Mouse (Mus musculus) thymus, adult 2 months (tissue): ENCODE results near the gene Bahcc1. TPM values are rescaled to one million over a fixed set of nuclear protein-coding genes. Genes with fewer than 3 reads are reported as not detected.
A peak's percentile ranks its signal among the peaks of the same experiment; 100 is the strongest.

ENCODE experiments used
- DNase-seq: peaks from one replicate; pipeline ENCODE4 v3.0.0; 2021
- H3K27ac ChIP-seq: fragments of 200-500 bp; 2 replicates; pipeline ENCODE4 v1.5.1; 2012; ENCODE audit warnings: low read length, control low read depth; ENCODE audit not compliant: control insufficient read depth, insufficient read depth
- H3K27me3 ChIP-seq: fragments of 200-500 bp; 2 replicates; pipeline ENCODE4 v1.6.1; 2012; ENCODE audit warnings: mild to moderate bottlenecking, low read length, moderate library complexity, mixed read lengths; ENCODE audit not compliant: control insufficient read depth, insufficient read depth
- H3K36me3 ChIP-seq: fragments of 200-500 bp; 2 replicates; pipeline ENCODE4 v1.6.1; 2012; ENCODE audit warnings: mild to moderate bottlenecking, low read length, moderate library complexity; ENCODE audit not compliant: control insufficient read depth, insufficient read depth
- H3K4me1 ChIP-seq: fragments of 200-500 bp; replicated peaks from 2 replicates; pipeline ENCODE4 v1.6.1; 2012; ENCODE audit warnings: low read length; ENCODE audit not compliant: control insufficient read depth, insufficient read depth
- H3K4me3 ChIP-seq: fragments of 200-500 bp; 2 replicates; pipeline ENCODE4 v1.5.1; 2012; ENCODE audit warnings: mild to moderate bottlenecking, low read length, control low read depth, moderate library complexity; ENCODE audit not compliant: control insufficient read depth, insufficient read depth
- CTCF ChIP-seq: fragments of 200-500 bp; IDR thresholded peaks from 2 replicates; pipeline ENCODE4 v1.5.1; 2012; ENCODE audit warnings: mild to moderate bottlenecking, control low read depth, low read length, moderate library complexity, borderline replicate concordance; ENCODE audit not compliant: control insufficient read depth, poor library complexity, insufficient read depth; ENCODE audit errors: extremely low read depth
- POLR2A ChIP-seq: fragments of 200-500 bp; IDR thresholded peaks from 2 replicates; pipeline ENCODE4 v1.6.1; 2012; ENCODE audit warnings: mild to moderate bottlenecking, low read length, control low read depth, moderate library complexity; ENCODE audit not compliant: control insufficient read depth, poor library complexity, insufficient read depth; ENCODE audit errors: extremely low read depth
- WGBS: fragments of 180-500 bp; shearing (Covaris S2); methylation state at CpG from one replicate; pipeline ENCODE4 v1.1.7; 2018; 5-methylcytosine and 5-hydroxymethylcytosine counted together
- polyA plus RNA-seq: library from polyadenylated mRNA; depleted of rRNA; stranded (reverse); fragments of >200 nt; gene quantifications from 2 replicates; pipeline ENCODE4 v1.2.3, GENCODE M21; 2012

Bahcc1 gene
- polyA plus RNA-seq, 1 experiment: 11.0 TPM

DNA sequence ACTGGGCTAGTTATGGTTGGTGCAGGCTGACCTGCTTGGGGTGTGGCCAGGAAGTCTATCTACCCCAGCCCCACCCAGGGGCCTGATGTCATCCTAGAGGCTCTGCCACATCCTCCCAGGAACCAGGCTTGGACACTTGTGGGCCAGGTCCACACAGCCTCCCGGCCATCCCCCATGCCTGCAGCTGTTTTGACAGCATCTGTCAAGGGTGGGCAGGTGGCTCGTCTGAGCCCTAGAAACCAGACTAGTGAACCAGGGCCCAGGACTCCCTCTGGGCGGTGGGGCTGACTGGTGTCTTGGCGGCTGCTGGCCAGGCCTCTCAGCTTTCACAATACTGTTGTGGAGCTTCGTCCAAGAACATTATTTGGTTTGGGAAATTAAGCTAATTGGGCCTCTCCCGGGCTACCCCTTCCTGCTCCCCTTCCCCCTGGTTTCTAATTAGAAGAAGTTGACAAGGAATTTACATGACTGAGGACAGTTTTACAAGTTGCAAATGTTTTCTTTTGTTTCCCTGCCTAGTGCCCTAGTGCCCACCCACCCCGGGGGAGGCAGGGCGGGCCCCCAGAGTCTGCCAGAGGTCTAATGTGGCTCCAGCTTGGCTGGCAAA, 36.9 kb downstream of the Bahcc1 start:
- no peak overlapping the region for H3K27ac ChIP-seq
- peaks cover 23% of the 10 kb centered on the region for H3K4me1 ChIP-seq
- DNase-seq: no peak
- H3K4me3 ChIP-seq: no peak overlapping the region
- no peaks in the 10 kb centered on the region for H3K27me3 ChIP-seq
- H3K36me3 ChIP-seq: no peaks in the 10 kb centered on the region
- TF ChIP-seq POLR2A: no peak
- TF ChIP-seq CTCF: no peak
- WGBS: 92% methylated on average over 8 of the region's 8 CpGs

DNA sequence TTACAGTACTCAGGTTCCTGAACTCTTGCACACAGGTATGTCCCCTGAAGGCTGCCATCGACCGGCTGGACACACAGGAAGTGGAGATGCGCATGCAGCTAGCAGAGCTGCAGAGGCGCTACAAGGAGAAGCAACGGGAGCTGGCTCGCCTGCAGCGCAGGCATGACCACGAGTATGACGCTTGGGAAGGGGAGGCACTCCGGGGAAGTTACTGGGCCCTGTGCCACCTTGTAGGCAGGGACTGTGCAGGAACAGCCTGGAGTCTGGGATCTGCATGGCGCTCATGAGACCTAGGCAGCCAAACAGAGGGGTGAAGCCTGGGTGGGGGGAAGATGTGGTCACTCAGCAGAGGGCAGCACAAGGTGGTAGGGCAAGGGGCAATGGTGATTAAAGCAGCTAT, 46.6 kb downstream of the Bahcc1 start:
- no peak for DNase-seq
- no peaks in the 10 kb centered on the region for H3K4me1 ChIP-seq
- H3K27me3 ChIP-seq: no peaks in the 10 kb centered on the region
- H3K36me3 ChIP-seq: no peaks in the 10 kb centered on the region
- H3K4me3 ChIP-seq: no peak overlapping the region
- TF ChIP-seq POLR2A: no peak
- TF ChIP-seq CTCF: no peak
- H3K27ac ChIP-seq: no peak overlapping the region
- 94% methylated on average over 11 of the region's 11 CpGs for WGBS

DNA sequence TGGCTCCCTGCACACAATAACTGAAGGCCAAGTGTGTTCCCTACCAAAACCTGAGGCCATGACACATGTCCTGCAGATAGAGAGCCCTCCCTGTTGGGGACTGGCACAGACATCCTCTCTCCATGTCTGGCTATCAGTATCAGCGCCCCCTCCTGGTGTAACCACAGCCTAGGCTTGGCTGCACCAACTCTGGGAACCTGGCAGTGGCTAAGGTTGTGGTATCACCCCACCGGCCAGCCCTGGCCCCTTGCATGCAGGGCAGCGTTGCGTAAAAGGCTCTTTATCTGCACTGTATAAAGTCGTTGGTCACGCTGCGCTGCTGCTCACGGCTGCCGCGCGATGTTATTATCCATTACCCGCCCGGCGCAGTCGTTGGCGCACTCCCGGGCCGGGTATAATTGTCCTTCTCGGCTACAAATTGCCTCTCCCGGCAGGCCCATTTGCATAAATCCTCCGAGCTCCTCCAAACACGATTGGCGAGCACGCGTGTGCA, 47.6 kb downstream of the Bahcc1 start:
- WGBS: 96% methylated on average over 25 of the region's 25 CpGs
- no peaks in the 10 kb centered on the region for H3K4me1 ChIP-seq
- DNase-seq: peak; percentile 44

DNA sequence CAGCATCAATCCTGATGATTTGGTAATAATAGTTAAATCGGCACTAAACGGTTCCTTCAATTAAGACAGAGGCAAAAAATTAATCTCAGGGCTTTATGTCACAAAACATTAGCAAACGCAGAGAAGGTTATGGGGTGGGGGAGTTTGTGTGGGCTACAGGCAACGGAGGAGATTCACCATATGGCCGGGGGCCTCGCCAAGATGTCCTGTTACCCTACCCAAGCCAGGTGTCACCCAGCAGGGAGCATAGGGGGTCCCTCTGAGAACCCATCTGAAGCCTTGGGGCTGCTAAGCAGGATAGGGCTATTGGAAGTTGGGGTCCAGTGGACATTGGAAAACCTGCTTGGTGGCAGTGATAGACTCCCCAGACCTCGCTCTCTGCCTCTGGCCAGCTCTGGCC, 48.0 kb downstream of the Bahcc1 start:
- 98% methylated on average over 7 of the region's 7 CpGs for WGBS
- Histone ChIP-seq H3K36me3 (no peaks in the 10 kb centered on the region), H3K4me1 (no peaks in the 10 kb centered on the region), H3K4me3 (no peak overlapping the region), H3K27me3 (no peaks in the 10 kb centered on the region), H3K27ac (no peak overlapping the region)
- no peak for DNase-seq
- TF ChIP-seq CTCF (no peak), POLR2A (no peak)

More for the DNA sequence above, 47.6 kb downstream of the Bahcc1 start:
- Histone ChIP-seq H3K27ac (no peak overlapping the region), H3K4me3 (no peak overlapping the region), H3K36me3 (no peaks in the 10 kb centered on the region), H3K27me3 (no peaks in the 10 kb centered on the region)
- TF ChIP-seq POLR2A: no peak
- TF ChIP-seq CTCF: peak; percentile 66; the same call in 1 of the 2 replicates

DNA sequence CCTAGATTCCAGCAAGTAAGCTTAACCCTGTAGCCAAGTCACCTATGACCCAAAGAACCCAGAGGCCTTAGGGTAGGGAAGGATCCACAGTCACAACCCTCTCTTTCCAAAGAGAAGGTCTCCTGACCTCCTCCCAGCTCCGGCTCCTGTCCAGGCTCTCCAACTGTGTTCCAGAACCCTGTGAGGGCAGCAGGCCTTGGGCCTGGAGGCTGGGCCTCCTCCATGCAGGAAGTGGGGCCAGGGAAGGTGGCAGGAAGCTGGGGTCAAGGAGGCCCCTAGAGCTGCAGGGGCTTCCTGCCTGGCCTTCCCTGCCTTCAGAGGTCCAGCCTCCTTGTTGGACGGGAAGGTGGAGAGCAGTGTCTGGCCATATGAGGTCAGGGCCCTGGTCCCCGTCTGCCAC, 48.5 kb downstream of the Bahcc1 start:
- no peak for DNase-seq
- H3K4me1 ChIP-seq: no peaks in the 10 kb centered on the region
- TF ChIP-seq POLR2A (no peak), CTCF (no peak)
- no peaks in the 10 kb centered on the region for H3K27me3 ChIP-seq
- H3K27ac ChIP-seq: no peak overlapping the region
- no peak overlapping the region for H3K4me3 ChIP-seq
- WGBS: 90% methylated on average over 3 of the region's 3 CpGs
- H3K36me3 ChIP-seq: no peaks in the 10 kb centered on the region

DNA sequence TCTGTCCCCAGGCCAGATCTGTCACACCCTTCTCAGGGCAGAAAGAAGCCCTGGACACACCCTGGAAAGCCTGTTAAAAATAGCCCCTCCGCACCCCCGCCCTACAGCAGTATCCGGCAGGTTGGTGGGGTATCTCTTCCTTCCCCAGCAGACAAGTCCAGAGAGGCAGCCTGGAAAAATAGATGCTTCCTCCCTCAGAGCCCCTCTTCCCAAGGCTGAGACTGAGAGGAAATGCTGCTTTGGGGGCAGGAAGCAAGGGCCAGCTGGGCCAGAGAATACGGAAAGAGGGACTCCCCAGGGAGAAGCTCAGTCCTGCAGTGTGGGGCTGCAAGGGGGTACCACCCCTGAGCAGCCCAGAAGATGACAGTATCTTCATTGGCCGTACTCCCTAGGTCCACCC, 50.8 kb downstream of the Bahcc1 start:
- no peak for TF ChIP-seq CTCF
- TF ChIP-seq POLR2A: no peak
- no peak for DNase-seq
- Histone ChIP-seq H3K4me1 (no peaks in the 10 kb centered on the region), H3K27ac (no peak overlapping the region), H3K27me3 (no peaks in the 10 kb centered on the region), H3K4me3 (no peak overlapping the region), H3K36me3 (no peaks in the 10 kb centered on the region)
- 97% methylated on average over 5 of the region's 5 CpGs for WGBS
